Mouse (Mus musculus): ENCODE results near the gene Stim2. TPM values are rescaled to one million over a fixed set of nuclear protein-coding genes. Genes with fewer than 3 reads are reported as not detected.

Stim2 gene
- total and polyA plus RNA-seq, 3 experiments, result 11.7 to 18.6 TPM; not detected in 1

- no peak overlapping the region for H3K9ac ChIP-seq (ENCODE audit: control insufficient read depth, low read depth, low read length, poor library complexity, severe bottlenecking)
- H3K4me3 ChIP-seq (ENCODE audit: control insufficient read depth in 1 of 2, insufficient read depth in 1 of 2, low read depth in 2 of 2, low read length in 2 of 2), result no peak overlapping the region
- peaks cover 4% of the 10 kb centered on the region; the same call in 1 of the 2 replicates for H3K79me2 ChIP-seq (ENCODE audit: control insufficient read depth, insufficient read depth, low read length, poor library complexity)
- no peaks in the 10 kb centered on the region for H3K9me3 ChIP-seq (replicated peaks; ENCODE audit: insufficient read depth, low read length)
- TF ChIP-seq GATA1 (IDR thresholded peaks at IDR 0.05; ENCODE audit: low read depth, low read length), result no peak
- TF ChIP-seq CHD1 (IDR thresholded peaks at IDR 0.05; ENCODE audit: low read depth, low read length), result no peak
- TF ChIP-seq POLR2AphosphoS2 (IDR thresholded peaks at IDR 0.05; ENCODE audit: low read length), result no peak
- TF ChIP-seq USF1 (IDR thresholded peaks at IDR 0.05; ENCODE audit: low read depth, low read length), result no peak
- no peak for TF ChIP-seq RCOR1 (IDR thresholded peaks at IDR 0.05; ENCODE audit: low read depth, low read length)
- no peak for TF ChIP-seq NRF1 (IDR thresholded peaks at IDR 0.05; ENCODE audit: insufficient read depth, low read depth, low read length, poor library complexity, severe bottlenecking)
- H3K27me3 ChIP-seq (ENCODE audit: control insufficient read depth in 1 of 2, insufficient read depth in 2 of 2, low read length in 2 of 2), result no peaks in the 10 kb centered on the region
- no peak for DNase-seq (ENCODE audit: low read depth, low spot score)
- no peak overlapping the region for H3K27ac ChIP-seq (ENCODE audit: control insufficient read depth, low read depth, low read length)
- peaks cover 0 to 18% of the 10 kb centered on the region in 2 experiments; a peak in 2 of 4 replicates for H3K36me3 ChIP-seq (ENCODE audit: control insufficient read depth in 1 of 2, insufficient read depth in 2 of 2, low read length in 2 of 2)
- peaks cover 4 to 9% of the 10 kb centered on the region in 2 experiments for H3K4me1 ChIP-seq (ENCODE audit: control insufficient read depth in 1 of 2, insufficient read depth in 2 of 2, low read length in 2 of 2)
Measured at GRCm38 (mm10) chr5:54038615-54039014, 40.3 kb downstream of the Stim2 start.

GRCm38 (mm10) chr5:54040527-54040926 lies 42.2 kb downstream of the Stim2 start:
- Histone ChIP-seq H3K27ac (ENCODE audit: control insufficient read depth, low read depth, low read length) (no peak overlapping the region), H3K36me3 (ENCODE audit: control insufficient read depth in 1 of 2, insufficient read depth in 2 of 2, low read length in 2 of 2) (peaks cover 0 to 36% of the 10 kb centered on the region in 2 experiments; a peak in 2 of 4 replicates), H3K9me3 (replicated peaks; ENCODE audit: insufficient read depth, low read length) (no peaks in the 10 kb centered on the region), H3K79me2 (ENCODE audit: control insufficient read depth, insufficient read depth, low read length, poor library complexity) (peaks cover 8% of the 10 kb centered on the region; the same call in 1 of the 2 replicates), H3K4me3 (ENCODE audit: control insufficient read depth in 1 of 2, insufficient read depth in 1 of 2, low read depth in 2 of 2, low read length in 2 of 2) (no peak overlapping the region), H3K9ac (ENCODE audit: control insufficient read depth, low read depth, low read length, poor library complexity, severe bottlenecking) (no peak overlapping the region), H3K27me3 (ENCODE audit: control insufficient read depth in 1 of 2, insufficient read depth in 2 of 2, low read length in 2 of 2) (no peaks in the 10 kb centered on the region), H3K4me1 (ENCODE audit: control insufficient read depth in 1 of 2, insufficient read depth in 2 of 2, low read length in 2 of 2) (peaks cover 20 to 28% of the 10 kb centered on the region in 2 experiments)
- DNase-seq (ENCODE audit: low read depth, low spot score), result no peak
- TF ChIP-seq MAZ (IDR thresholded peaks at IDR 0.05; ENCODE audit: low read depth, low read length) (no peak), CTCF (IDR thresholded peaks at IDR 0.05 in 2 of 3, conservative IDR thresholded peaks at IDR 0.05 in 1 of 3; ENCODE audit: control insufficient read depth in 1 of 3, insufficient read depth in 1 of 3, low read depth in 2 of 3, low read length in 3 of 3, poor library complexity in 1 of 3, severe bottlenecking in 1 of 3) (no peak)

DNA sequence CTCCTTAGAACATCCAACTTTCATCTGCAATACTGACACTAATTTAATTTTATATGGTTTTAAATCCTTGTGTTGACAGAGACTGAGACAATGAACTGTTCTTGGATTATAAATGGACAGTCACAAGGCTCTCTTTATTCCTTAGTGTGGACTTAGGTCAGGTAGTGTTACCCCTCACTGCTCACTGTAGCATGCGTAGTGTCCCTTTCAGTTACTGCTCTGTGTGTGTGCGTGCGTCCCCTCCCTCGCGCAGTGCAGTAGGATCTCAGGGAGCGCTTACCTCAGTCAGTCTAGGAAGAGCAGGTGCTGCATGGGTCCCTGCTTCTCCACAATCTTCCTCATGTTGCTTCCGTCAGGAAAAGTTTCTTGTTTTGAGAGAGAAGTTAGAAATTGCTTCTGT lies 43.7 kb downstream of the Stim2 start:
- DNase-seq (ENCODE audit: low read depth, low spot score), result no peak
- Histone ChIP-seq H3K27me3 (ENCODE audit: control insufficient read depth in 1 of 2, insufficient read depth in 2 of 2, low read length in 2 of 2) (no peaks in the 10 kb centered on the region), H3K79me2 (ENCODE audit: control insufficient read depth, insufficient read depth, low read length, poor library complexity) (peaks cover 11% of the 10 kb centered on the region; the same call in 1 of the 2 replicates), H3K4me1 (ENCODE audit: control insufficient read depth in 1 of 2, insufficient read depth in 2 of 2, low read length in 2 of 2) (peaks cover 33 to 36% of the 10 kb centered on the region in 2 experiments), H3K27ac (ENCODE audit: control insufficient read depth, low read depth, low read length) (no peak overlapping the region), H3K4me3 (ENCODE audit: control insufficient read depth in 1 of 2, insufficient read depth in 1 of 2, low read depth in 2 of 2, low read length in 2 of 2) (no peak overlapping the region), H3K9ac (ENCODE audit: control insufficient read depth, low read depth, low read length, poor library complexity, severe bottlenecking) (no peak overlapping the region), H3K36me3 (ENCODE audit: control insufficient read depth in 1 of 2, insufficient read depth in 2 of 2, low read length in 2 of 2) (peaks cover 0 to 49% of the 10 kb centered on the region in 2 experiments; a peak in 2 of 4 replicates), H3K9me3 (replicated peaks; ENCODE audit: insufficient read depth, low read length) (no peaks in the 10 kb centered on the region)
- TF ChIP-seq CTCF (IDR thresholded peaks at IDR 0.05 in 2 of 3, conservative IDR thresholded peaks at IDR 0.05 in 1 of 3; ENCODE audit: control insufficient read depth in 1 of 3, insufficient read depth in 1 of 3, low read depth in 2 of 3, low read length in 3 of 3, poor library complexity in 1 of 3, severe bottlenecking in 1 of 3), result no peak
- TF ChIP-seq ETS1 (IDR thresholded peaks at IDR 0.05; ENCODE audit: low read depth, low read length), result no peak

All from MEL (cell line).